Mouse (Mus musculus): ENCODE measurements at regions not wholly inside any gene's neighbourhood (a gene's known extent, or its start where the extent isn't known, plus 50 kb on each side); places are given as distances from the start of the nearest gene placed in this dataset.
"Not testable (repeated sequence)": the region's sequence is repeated elsewhere in the genome, so short reads cannot be mapped to it uniquely, and the experiment has no call there.

DNA sequence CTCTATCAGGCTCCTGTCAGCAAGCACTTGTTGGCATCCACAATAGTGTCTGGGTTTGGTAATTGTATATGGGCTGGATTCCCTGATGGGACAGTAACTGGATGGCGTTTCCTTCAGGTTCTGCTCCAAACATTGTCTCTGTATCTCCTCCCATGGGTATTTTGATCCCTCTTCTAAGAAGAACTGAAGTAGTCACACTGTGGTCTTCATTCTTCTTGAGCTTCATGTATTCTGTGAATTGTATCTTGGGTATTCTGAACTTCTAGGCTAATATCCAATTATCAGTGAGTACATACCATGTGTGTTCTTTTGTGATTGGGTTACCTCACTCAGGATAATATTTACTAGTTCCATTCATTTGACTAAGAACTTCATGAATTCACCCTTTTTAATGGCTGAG is 119.2 kb upstream of the Gm21119 start:
- not testable (repeated sequence) for H3K4me3 ChIP-seq (ENCODE audit: low read depth, low read length); H3K4me2 ChIP-seq (ENCODE audit: low read depth, low read length); H3K27me3 ChIP-seq (ENCODE audit: control insufficient read depth, insufficient read depth, low read length); H3K27ac ChIP-seq (replicated peaks; ENCODE audit: low read depth, low read length); H3K36me3 ChIP-seq (replicated peaks; ENCODE audit: control insufficient read depth, insufficient read depth, low read depth, low read length); H3K4me1 ChIP-seq (ENCODE audit: control insufficient read depth, insufficient read depth, low read length); DNase-seq (ENCODE audit: low spot score); H3K9ac ChIP-seq (replicated peaks; ENCODE audit: low read length); H3K9me3 ChIP-seq (replicated peaks; ENCODE audit: control insufficient read depth, low read length); ATAC-seq (replicated peaks; ENCODE audit: insufficient number of reproducible peaks, low FRiP score, low TSS enrichment, low read depth)
- no CpG with 5 or more reads among the region's 1 CpGs for WGBS

DNA sequence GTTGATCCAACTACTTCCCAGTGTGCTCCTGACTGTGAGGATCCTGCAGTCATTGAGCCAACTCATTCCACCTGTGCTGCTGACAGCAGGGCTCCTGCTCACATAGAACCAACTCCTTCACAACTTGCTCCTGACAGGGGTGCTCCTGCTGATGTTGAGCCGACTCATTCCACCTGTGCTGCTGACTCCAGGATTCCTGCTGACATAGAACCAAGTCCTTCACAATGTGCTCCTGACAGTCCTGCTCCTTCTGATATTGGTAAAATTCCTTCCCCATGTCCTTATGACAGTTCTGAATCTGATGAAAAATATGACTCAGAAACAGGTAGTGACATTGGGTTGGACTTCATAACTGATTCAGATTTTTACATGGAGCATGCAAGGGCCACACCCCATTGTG is 100.8 kb upstream of the Gm21119 start:
- H3K27ac ChIP-seq (replicated peaks; ENCODE audit: low read depth, low read length); H3K9me3 ChIP-seq (replicated peaks; ENCODE audit: control insufficient read depth, low read length); H3K27me3 ChIP-seq (ENCODE audit: control insufficient read depth, insufficient read depth, low read length); DNase-seq (ENCODE audit: low spot score); H3K4me1 ChIP-seq (ENCODE audit: control insufficient read depth, insufficient read depth, low read length); H3K4me3 ChIP-seq (ENCODE audit: low read depth, low read length); H3K4me2 ChIP-seq (ENCODE audit: low read depth, low read length); ATAC-seq (replicated peaks; ENCODE audit: insufficient number of reproducible peaks, low FRiP score, low TSS enrichment, low read depth); H3K36me3 ChIP-seq (replicated peaks; ENCODE audit: control insufficient read depth, insufficient read depth, low read depth, low read length); H3K9ac ChIP-seq (replicated peaks; ENCODE audit: low read length): not testable (repeated sequence)
- 79% methylated on average over 1 of the region's 1 CpGs for WGBS

DNA sequence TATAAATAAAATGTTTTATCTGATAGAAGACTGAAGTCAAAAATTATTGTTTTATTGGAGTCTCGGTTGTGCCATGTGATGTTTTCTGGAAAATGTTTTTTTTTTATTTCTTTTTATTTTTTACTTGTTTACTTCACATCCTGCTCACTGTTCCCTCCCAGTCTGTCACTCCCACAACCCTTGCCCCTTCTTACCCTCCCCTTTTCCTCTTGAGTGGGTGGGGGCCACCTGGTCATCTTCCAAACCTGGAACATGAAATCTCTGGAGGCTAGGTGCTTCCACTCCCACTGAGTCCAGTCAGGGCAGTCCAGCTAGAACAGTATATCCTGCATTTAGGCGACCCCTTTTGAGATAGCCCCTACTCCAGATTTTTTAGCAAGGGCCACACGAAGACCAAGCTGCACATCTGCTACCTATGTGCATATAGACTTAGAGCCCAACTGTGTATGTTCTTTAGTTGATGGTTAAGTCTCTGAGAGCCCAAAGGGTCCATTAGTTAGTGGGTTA is 98.3 kb upstream of the Gm21119 start:
- ATAC-seq (replicated peaks; ENCODE audit: insufficient number of reproducible peaks, low FRiP score, low TSS enrichment, low read depth); H3K27ac ChIP-seq (replicated peaks; ENCODE audit: low read depth, low read length); H3K4me2 ChIP-seq (ENCODE audit: low read depth, low read length); DNase-seq (ENCODE audit: low spot score); H3K9me3 ChIP-seq (replicated peaks; ENCODE audit: control insufficient read depth, low read length); H3K4me1 ChIP-seq (ENCODE audit: control insufficient read depth, insufficient read depth, low read length); H3K27me3 ChIP-seq (ENCODE audit: control insufficient read depth, insufficient read depth, low read length); H3K36me3 ChIP-seq (replicated peaks; ENCODE audit: control insufficient read depth, insufficient read depth, low read depth, low read length); H3K4me3 ChIP-seq (ENCODE audit: low read depth, low read length); H3K9ac ChIP-seq (replicated peaks; ENCODE audit: low read length): not testable (repeated sequence)
- WGBS, result 70% methylated on average over 2 of the region's 3 CpGs

DNA sequence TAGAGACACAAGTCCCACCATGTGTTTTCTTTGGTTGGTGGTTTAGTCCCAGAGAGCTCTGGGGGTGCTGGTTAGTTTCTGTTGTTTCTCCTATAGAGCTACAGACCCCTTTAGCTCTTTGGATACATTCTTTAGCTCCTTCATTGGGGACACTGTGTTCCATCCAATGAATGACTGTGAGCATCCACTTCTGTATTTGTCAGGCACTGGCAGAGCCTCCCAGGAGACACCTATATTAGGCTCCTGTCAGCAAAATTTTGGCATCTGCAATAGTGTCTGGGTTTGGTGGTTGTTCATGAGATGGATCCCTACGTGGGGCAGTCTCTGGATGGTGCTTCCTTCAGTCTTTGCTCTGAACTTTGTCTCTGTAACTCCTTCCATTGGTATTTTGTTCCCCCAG is 97.2 kb upstream of the Gm21119 start:
- H3K4me2 ChIP-seq (ENCODE audit: low read depth, low read length); H3K4me3 ChIP-seq (ENCODE audit: low read depth, low read length); H3K4me1 ChIP-seq (ENCODE audit: control insufficient read depth, insufficient read depth, low read length); H3K27me3 ChIP-seq (ENCODE audit: control insufficient read depth, insufficient read depth, low read length); ATAC-seq (replicated peaks; ENCODE audit: insufficient number of reproducible peaks, low FRiP score, low TSS enrichment, low read depth); H3K27ac ChIP-seq (replicated peaks; ENCODE audit: low read depth, low read length); H3K36me3 ChIP-seq (replicated peaks; ENCODE audit: control insufficient read depth, insufficient read depth, low read depth, low read length); H3K9me3 ChIP-seq (replicated peaks; ENCODE audit: control insufficient read depth, low read length); H3K9ac ChIP-seq (replicated peaks; ENCODE audit: low read length); DNase-seq (ENCODE audit: low spot score): not testable (repeated sequence)
- 43% methylated on average over 1 of the region's 1 CpGs for WGBS

DNA sequence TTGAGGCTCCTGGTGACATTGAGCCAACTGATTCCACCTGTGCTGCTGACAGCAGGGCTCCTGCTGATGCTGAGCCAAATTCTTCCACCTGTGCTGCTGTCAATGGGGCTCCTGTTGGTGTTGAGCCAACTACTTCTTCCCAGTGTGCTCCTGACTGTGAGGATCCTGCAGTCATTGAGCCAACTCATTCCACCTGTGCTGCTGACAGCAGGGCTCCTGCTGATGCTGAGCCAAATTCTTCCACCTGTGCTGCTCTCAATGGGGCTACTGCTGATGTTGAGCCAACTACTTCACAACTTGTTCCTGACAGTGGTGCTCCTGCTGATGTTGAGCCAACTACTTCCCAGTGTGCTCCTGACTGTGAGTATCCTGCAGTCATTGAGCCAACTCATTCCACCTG is 90.2 kb upstream of the Gm21119 start:
- not testable (repeated sequence) for H3K9ac ChIP-seq (replicated peaks; ENCODE audit: low read length); DNase-seq (ENCODE audit: low spot score); H3K4me1 ChIP-seq (ENCODE audit: control insufficient read depth, insufficient read depth, low read length); H3K27ac ChIP-seq (replicated peaks; ENCODE audit: low read depth, low read length); H3K27me3 ChIP-seq (ENCODE audit: control insufficient read depth, insufficient read depth, low read length); H3K9me3 ChIP-seq (replicated peaks; ENCODE audit: control insufficient read depth, low read length); H3K36me3 ChIP-seq (replicated peaks; ENCODE audit: control insufficient read depth, insufficient read depth, low read depth, low read length); H3K4me2 ChIP-seq (ENCODE audit: low read depth, low read length); H3K4me3 ChIP-seq (ENCODE audit: low read depth, low read length); ATAC-seq (replicated peaks; ENCODE audit: insufficient number of reproducible peaks, low FRiP score, low TSS enrichment, low read depth)

DNA sequence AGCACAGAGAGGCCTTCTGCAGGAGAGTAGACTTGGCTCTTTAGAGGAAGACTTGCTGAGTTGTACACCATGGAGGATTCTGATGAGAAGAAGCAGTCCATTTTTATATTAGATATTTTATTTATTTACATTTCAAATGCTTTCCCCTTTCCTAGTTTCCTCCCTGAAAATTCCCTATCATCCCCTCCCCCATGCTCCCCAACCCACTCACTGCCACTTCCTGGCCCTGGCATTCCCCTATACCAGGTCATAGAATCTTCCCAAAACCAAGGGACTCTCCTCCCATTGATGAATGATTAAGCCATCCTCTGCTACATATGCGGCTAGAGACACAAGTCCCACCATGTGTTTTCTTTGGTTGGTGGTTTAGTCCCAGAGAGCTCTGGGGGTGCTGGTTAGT is 85.7 kb upstream of the Gm21119 start:
- no CpG with 5 or more reads among the region's 1 CpGs for WGBS
- H3K4me3 ChIP-seq (ENCODE audit: low read depth, low read length), result not testable (repeated sequence)

DNA sequence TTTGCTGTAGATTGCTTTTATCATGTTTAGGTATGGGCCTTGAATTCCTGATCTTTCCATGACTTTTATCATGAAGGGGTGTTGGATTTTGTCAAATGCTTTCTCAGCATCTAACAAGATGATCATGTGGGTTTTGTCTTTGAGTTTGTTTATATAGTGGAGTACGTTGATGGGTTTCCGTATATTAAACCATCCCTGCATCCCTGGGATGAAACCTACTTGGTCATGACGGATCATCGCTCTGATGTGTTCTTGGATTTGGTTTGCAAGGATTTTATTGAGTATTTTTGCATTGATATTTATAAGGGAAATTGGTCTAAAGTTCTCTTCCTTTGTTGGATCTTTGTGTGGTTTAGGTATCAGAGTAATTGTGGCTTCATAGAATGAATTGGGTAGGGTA is 75.7 kb upstream of the Gm21119 start:
- DNase-seq (ENCODE audit: low spot score); ATAC-seq (replicated peaks; ENCODE audit: insufficient number of reproducible peaks, low FRiP score, low TSS enrichment, low read depth); H3K4me3 ChIP-seq (ENCODE audit: low read depth, low read length); H3K9me3 ChIP-seq (replicated peaks; ENCODE audit: control insufficient read depth, low read length); H3K27me3 ChIP-seq (ENCODE audit: control insufficient read depth, insufficient read depth, low read length); H3K36me3 ChIP-seq (replicated peaks; ENCODE audit: control insufficient read depth, insufficient read depth, low read depth, low read length); H3K27ac ChIP-seq (replicated peaks; ENCODE audit: low read depth, low read length); H3K9ac ChIP-seq (replicated peaks; ENCODE audit: low read length); H3K4me1 ChIP-seq (ENCODE audit: control insufficient read depth, insufficient read depth, low read length); H3K4me2 ChIP-seq (ENCODE audit: low read depth, low read length): not testable (repeated sequence)
- WGBS, result 86% methylated on average over 4 of the region's 4 CpGs

More for the DNA sequence above, 85.7 kb upstream of the Gm21119 start:
- H3K9me3 ChIP-seq (replicated peaks; ENCODE audit: control insufficient read depth, low read length); ATAC-seq (replicated peaks; ENCODE audit: insufficient number of reproducible peaks, low FRiP score, low TSS enrichment, low read depth); H3K27me3 ChIP-seq (ENCODE audit: control insufficient read depth, insufficient read depth, low read length); H3K36me3 ChIP-seq (replicated peaks; ENCODE audit: control insufficient read depth, insufficient read depth, low read depth, low read length); H3K4me1 ChIP-seq (ENCODE audit: control insufficient read depth, insufficient read depth, low read length); H3K27ac ChIP-seq (replicated peaks; ENCODE audit: low read depth, low read length); DNase-seq (ENCODE audit: low spot score); H3K4me2 ChIP-seq (ENCODE audit: low read depth, low read length); H3K9ac ChIP-seq (replicated peaks; ENCODE audit: low read length): not testable (repeated sequence)

DNA sequence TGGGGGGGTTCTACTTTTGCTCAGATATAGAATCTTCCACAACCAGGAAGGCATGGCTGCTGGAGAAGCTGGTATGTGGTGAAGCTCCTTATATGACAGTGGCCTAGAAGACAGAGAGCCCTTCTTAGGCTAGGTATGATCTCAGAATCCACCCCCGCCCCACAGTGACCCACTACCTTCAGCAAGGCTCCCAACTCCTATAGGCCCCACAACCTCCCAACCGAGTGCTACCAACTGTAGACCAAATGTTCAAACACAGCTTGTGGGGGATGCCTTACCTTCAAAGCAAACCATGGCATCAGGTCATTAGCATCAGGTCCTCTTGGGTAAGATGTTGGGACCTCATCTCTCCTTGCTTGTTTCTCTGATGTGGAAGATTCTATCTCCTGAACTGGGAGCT is 70.6 kb upstream of the Gm21119 start:
- not testable (repeated sequence) for H3K9me3 ChIP-seq (replicated peaks; ENCODE audit: control insufficient read depth, low read length); ATAC-seq (replicated peaks; ENCODE audit: insufficient number of reproducible peaks, low FRiP score, low TSS enrichment, low read depth); H3K4me1 ChIP-seq (ENCODE audit: control insufficient read depth, insufficient read depth, low read length); H3K4me3 ChIP-seq (ENCODE audit: low read depth, low read length); H3K36me3 ChIP-seq (replicated peaks; ENCODE audit: control insufficient read depth, insufficient read depth, low read depth, low read length); H3K9ac ChIP-seq (replicated peaks; ENCODE audit: low read length); H3K4me2 ChIP-seq (ENCODE audit: low read depth, low read length); H3K27me3 ChIP-seq (ENCODE audit: control insufficient read depth, insufficient read depth, low read length); H3K27ac ChIP-seq (replicated peaks; ENCODE audit: low read depth, low read length); DNase-seq (ENCODE audit: low spot score)
- WGBS, result 88% methylated on average over 2 of the region's 2 CpGs

Data from embryonic facial prominence, embryonic 11.5 days (tissue).